Mouse (Mus musculus) cerebellum, postnatal 14 days (tissue): ENCODE data around the gene Myct1.

Experiments used
- DNase-seq, 2 experiments: peaks; one replicate each; pipeline ENCODE4 v3.0.0; 2021; ENCODE audit warnings: mixed read lengths in 2 of 2

Myct1 gene

DNA sequence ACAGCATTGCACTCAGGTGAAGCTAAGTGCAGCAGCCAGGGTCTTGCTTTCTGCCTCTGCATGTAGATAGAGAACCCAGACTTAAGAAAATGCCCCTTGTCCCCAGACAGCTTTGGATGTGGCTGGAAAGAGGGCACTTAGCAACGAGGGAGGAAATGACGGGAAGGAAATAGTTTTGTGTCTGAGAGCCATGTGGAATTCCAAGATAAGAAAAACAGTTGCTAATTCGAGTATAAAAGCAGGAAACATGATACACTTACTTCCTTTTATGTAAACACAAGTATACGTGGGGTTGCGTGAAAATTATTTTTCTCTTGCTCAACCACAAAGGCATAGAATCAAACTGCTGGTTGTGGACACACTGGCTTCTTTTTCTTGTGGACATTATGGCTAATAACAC, at the start of gene Myct1:
Myct1 (plus strand) TSS at position 312 of the 400 bp plus-strand sequence.
- no peak for DNase-seq

DNA sequence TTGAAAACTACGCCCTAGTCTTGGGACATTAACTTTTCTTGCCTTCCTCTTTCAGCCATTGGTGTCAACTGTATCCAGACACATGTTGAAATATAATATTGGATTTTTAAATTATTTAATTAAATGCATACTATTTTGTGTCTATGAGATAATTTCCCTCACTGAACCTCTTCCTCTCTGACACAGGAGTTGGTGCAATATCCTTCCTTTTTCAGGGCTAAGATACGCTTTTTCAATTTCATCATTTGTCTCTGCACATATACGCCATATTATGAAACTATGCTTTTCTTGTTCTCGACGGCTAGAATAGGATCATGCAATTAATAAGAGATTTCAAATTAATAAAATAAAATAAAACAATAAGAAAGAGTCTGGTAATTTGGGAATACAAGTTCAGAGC, 47.1 kb upstream of the Myct1 start:
- DNase-seq: no peak

DNA sequence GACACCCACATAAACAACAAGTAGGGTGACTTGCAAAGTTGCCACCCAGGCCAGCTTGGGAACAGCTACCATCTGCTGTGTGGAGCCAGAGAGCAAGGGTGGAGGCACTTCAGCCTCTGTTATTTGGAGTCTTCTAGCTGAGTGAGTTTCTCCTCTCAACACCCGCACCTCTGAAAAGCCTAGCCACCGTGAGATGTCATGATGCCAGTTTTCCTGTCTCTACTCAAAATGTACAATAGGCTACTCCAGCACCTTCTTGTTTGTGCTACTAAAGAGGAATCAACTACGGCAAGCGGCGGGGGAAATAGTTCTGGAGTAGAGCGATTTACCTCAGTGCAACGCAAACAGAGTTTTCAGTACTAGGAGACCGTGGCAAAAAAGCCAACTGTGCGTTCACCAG, 45.8 kb upstream of the Myct1 start:
- DNase-seq: peak in 1 of 2 experiments; percentile 42

DNA sequence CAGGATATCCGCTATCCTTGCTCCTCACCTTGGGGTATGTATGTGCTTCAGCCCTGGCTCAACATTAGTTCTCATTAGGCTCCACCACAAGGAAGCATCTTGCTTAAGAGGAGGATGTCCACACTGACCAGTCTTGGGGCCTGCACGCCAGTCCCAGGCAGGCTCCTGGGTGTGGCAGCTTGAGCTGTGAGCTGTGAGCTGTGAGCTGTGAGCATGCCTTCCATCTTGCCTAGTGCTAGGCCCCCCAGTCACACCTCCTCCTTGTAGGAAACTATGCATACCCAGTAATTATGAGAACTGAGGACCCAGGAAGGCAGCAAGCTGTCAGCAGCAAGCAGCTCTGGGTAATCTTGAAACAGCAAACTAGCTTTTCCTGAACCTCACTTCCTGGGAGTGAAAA, 44.9 kb upstream of the Myct1 start:
- DNase-seq: peak; percentile 27 to 50

DNA sequence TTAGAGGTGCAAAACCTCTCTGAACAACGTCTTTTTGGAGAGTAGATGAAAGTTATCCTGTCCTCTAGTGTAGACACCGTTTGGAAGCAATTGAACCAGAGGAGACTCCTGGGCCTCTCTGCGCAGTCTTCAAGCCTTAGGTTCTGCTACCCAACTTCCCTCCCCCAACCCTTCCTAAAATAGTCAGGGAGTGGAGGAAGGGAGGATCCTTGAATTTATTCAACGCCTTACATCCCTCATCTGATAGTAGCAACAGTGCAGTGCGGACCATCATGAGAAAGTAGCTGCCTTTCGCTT, 43.8 kb upstream of the Myct1 start:
- DNase-seq: no peak

DNA sequence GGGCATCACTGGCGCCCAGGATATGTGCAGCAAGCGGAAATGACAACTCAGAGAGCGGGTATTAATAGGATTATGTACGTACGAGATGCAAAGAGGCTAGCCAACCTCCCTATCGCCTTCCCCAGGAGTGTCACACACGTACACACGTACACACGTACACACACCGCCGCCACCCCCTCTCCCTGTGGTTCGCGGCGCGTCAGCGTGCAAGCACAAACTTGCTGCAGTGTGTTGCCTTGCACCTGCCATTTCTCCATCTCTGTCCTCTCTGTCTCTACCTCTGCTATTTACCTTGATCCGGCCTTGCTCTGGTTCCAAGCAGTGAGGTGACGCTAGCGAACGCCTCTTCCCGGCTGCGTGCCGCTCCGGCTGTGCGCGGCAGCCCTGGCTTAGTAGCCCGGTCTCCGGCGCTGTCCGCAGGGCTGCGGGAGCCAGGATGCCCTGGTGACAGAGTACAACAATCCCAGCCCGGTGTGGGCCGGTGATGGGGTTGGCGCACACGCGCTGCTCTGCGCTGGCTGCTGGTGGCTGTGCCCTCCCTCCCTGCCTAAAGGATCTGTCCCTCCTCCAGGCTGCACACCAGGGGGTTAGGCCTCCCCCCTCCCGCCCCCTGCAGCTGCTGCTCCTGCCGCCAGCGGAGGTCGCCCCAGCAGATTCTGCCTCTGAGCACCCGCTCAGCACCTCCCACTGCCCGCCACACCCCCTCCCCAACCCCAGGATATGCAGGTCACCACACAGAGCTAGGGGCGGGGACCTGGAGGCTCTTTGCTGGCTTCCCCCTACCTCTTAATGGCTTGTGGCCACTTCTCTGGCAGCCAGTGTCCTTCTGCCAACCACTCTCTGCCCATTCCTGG, 43.2 kb upstream of the Myct1 start:
- peak; percentile 81 to 85 for DNase-seq

GRCm38 (mm10) chr10:5551382-5551781, 42.2 kb upstream of the Myct1 start, which contains the start of gene Syne1:
TSS of gene Syne1 (minus strand) at chr10:5551482.
- no peak for DNase-seq

- peak; percentile 66 to 70 for DNase-seq
Measured at GRCm38 (mm10) chr10:5554941-5555340, 38.6 kb upstream of the Myct1 start.

DNA sequence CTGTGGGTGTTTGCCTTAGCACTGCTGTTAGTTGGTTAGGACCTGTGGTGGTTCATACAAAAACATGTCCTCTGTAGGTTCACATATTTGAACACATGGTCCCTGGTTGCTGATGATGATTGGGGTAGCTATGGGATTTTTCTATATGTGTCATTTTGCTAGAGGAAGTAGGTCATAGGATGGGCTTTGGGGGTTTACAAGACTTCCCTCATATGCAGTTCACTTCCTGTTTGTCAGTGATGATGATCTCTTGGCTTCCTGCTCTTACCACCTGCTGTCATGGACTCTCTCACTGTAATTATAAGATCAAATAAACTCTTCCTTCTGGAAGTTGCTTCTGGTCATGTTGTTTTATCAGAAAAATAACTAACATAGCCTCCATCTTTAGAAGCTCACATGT, 34.8 kb upstream of the Myct1 start:
- DNase-seq: no peak

DNA sequence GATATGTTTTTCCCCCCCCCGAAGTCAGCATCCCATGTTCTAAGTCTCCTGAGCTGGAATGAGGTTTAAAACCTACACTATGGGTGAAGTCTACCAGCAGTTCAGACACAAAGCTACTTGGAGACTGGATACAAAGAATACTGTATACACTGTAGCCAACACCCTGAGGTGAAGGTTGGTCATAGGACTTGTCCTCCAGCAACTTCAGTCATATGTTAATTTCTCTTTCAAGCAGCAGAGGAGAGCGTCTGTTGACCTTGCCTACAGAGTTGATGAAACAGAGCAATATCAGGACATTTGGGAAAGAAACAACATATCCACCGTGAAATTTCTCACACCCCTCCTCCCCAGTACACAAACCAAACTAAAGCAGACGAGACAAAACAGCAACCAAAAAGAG, 33.0 kb upstream of the Myct1 start:
- no peak for DNase-seq

DNA sequence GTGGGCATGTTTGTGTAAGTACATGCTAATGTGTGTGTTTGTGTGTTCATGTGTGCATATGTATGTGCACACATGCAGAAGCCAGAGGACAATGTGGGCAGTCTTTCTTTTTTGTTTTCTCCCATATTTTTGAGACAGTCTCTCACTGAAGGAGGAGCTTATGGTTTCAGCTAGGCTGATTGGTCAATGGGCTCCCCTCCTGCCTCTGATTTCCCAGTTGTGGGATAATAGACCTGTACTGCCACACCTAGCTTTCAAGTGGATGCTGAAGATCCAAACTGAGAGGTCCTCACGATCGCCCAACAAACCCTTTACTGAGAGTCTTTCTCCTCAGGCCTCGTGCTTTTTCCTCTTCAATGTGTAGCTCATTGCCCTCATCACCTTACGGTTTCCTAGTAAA, 31.9 kb upstream of the Myct1 start:
- no peak for DNase-seq

- DNase-seq: no peak
Measured at GRCm38 (mm10) chr10:5568991-5569390, 24.6 kb upstream of the Myct1 start.

DNA sequence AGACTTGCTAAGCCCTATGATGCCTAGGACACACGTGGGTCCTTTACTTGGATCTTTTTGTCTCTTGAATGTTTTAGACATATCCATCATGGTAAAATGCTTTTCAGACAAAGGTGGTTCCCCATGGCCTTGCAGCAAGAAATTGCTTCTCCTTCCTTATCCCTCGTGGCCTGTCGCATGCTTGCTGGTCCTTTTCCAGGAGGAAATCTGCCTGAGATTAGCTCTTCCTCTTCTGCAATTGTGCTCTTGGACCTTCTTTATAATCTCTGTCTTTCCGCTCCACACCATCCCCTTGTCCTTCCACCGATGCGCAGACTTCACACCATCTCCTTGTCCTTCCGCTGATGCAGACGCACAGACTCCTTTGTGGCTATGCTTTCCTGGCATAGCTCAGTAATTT, 23.5 kb upstream of the Myct1 start:
- no peak for DNase-seq

GRCm38 (mm10) chr10:5571332-5571731, 22.2 kb upstream of the Myct1 start:
- DNase-seq: no peak

- DNase-seq: no peak
Measured at GRCm38 (mm10) chr10:5573328-5573727, 20.2 kb upstream of the Myct1 start.

GRCm38 (mm10) chr10:5591061-5591460, 2.5 kb upstream of the Myct1 start:
- no peak for DNase-seq

DNA sequence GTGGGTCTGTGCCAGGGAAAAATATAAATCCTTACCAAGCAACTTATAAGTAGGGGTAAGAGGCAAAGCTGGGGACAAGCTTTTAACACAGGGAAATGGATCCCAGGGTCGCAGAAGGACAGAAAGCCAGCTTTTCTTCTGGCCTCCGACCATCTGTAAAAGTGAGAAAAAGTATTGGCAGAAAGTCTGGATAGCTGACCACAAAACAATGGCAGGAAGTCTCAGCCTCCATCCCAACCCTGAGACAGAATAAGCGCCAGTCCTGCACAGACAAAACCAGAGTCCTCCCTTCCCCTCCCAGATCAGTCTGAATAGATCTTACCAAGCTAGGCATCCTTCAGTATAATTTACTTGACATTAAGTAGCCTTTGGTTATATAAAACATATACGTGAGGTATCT, 1.6 kb upstream of the Myct1 start:
- no peak for DNase-seq

DNA sequence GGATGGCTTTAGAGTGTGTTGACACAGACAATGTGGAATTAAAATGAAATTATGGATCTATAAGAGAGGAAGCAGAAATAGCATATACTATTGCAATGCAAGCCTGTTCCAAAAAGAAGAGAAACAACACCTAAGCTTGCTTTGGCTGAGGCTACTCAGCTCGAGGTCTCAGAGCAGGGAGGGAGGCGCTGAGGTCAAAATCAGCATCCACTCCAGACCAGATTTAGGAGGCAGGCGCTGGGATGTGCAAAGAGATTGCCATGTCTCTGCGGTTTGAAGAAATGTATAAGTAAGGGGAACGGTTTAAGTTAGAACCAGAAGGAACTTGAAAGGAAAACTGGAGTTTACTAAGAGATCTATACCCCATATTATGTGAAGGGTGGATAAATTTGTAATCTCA, 882 bp downstream of the Myct1 start:
- DNase-seq: no peak

DNA sequence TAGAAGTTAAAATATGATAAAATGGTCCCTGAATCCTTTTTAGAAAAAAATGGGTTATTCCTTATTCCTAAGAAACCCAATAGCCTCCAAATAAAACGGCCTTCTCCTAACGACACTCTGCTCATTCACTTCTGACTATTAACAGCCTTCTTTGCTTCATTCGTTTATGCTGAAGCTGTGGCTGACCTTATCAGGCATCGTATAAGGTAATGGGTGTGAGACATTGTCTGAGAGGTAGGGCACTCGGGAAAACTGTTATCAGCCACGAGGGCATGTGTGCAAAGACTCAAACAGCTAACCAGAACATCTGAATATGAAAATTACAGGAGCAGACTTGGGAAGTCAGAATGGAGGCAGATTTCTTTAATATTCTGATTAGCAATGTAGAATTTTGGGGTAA, 3.0 kb downstream of the Myct1 start:
- no peak for DNase-seq

DNA sequence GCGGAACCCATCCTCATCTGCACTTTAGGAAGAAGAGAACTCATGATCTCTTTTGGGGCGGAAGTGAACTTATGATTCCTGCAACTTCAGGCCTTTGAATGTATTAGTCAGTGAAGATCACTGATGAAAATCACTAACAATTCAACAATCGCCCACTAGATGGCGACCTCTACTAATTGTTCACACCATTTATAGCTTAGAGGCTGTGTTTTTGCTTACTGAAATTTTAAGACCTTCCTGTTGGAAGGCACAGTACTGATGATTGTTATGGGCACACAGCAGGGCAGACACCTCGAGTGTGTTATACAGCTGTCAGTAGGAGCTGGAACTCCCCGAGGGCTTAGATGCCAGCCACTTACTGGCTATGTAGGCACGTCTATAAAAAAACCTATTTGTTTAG, 6.5 kb downstream of the Myct1 start:
- peak; percentile 85 to 88 for DNase-seq

GRCm38 (mm10) chr10:5603512-5603911, 9.9 kb downstream of the Myct1 start:
- no peak for DNase-seq

DNA sequence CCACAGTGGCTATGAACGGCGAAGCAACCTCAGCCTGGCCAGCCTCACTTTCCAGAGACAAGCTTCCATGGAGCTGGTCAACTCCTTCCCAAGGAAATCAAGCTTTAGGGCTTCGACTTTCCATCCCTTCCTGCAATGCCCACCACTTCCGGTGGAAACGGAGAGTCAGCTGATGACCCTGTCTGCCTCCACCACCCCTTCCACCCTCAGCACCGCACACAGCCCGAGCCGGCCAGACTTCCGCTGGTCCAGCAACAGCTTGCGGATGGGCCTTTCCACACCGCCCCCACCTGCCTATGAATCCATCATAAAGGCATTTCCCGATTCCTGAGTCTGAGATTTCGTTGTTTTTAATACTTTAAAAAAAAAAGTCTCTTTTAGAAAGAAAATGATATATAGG, 10.8 kb downstream of the Myct1 start:
- no peak for DNase-seq

DNA sequence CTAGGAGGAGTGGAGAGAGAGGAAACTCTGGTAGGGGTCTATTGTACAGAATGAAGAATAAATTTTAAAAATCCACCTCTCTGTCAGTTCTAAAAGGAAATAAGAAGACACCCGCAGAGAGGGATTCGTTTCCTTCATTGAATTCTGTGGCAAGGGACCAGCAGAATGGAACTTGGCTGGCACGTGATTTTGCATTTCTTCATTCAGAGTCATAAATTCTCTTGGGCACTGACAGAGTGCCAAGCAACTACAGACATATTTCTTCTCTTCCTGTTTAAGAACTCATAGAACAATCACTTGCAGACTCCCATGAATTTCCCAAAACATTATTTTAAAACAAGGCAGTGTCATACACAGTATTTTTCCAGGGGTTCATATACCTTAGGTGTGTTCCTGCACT, 15.3 kb downstream of the Myct1 start:
- DNase-seq: no peak

GRCm38 (mm10) chr10:5615186-5616040, 21.8 kb downstream of the Myct1 start:
- DNase-seq: no peak
